Mouse (Mus musculus) E14TG2a.4 (cell line): ENCODE data around the gene Jun.

Source experiments
- H3K27me3 ChIP-seq: 2 replicates; pipeline ENCODE4 v1.6.1; 2014; ENCODE audit warnings: low read length, control low read depth; ENCODE audit not compliant: insufficient read depth
- H3K36me3 ChIP-seq: 2 replicates; pipeline ENCODE4 v1.6.1; 2014; ENCODE audit warnings: low read length, control low read depth; ENCODE audit not compliant: insufficient read depth
- H3K4me1 ChIP-seq: replicated peaks from 2 replicates; pipeline ENCODE4 v1.6.1; 2014; ENCODE audit warnings: low read depth, low read length, control low read depth
- H3K4me3 ChIP-seq: replicated peaks from 2 replicates; pipeline ENCODE4 v1.5.1; 2014; ENCODE audit warnings: mild to moderate bottlenecking, low read length
- H3K9me3 ChIP-seq: 2 replicates; pipeline ENCODE4 v1.6.1; 2014; ENCODE audit warnings: low read length, control low read depth
- CTCF ChIP-seq: conservative IDR thresholded peaks from 2 replicates; pipeline ENCODE4 v1.5.1; 2014; ENCODE audit warnings: low read length
- NANOG ChIP-seq: IDR thresholded peaks from 2 replicates; pipeline ENCODE4 v1.6.1; 2014; ENCODE audit warnings: borderline replicate concordance, low read length, mixed read lengths
- POU5F1 ChIP-seq: IDR thresholded peaks from 2 replicates; pipeline ENCODE4 v1.6.1; 2014; ENCODE audit warnings: low read length, borderline replicate concordance

The Jun gene

GRCm38 (mm10) chr4:95052025-95052899 lies at the start of gene Jun:
Jun (minus strand) TSS chr4:95052222.
- TF ChIP-seq CTCF = no peak
- TF ChIP-seq NANOG = no peak
- no peak for TF ChIP-seq POU5F1
- no peaks in the 10 kb centered on the region for H3K9me3 ChIP-seq

DNA sequence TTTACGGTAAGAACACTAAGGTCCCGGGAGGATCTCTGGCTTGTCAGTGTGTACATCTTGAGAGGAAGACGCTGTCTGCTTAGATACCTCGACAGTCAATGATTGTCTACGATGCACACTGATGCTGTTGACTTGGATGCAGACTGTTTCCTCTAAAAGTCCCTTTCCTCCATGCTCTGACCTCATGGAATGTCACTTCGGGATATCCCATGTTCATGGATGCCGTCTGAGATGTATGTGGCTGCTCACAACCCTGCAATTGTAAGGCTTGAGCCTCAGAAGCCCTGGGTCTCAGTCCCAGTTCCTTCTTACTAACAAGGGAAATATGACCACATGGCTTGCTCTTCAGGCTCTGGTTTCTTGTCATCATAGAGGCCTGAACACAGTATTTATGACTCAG lies 49.7 kb upstream of the Jun start:
- peaks cover 3% of the 10 kb centered on the region; the same call in 1 of the 2 replicates for H3K27me3 ChIP-seq
- no peak overlapping the region for H3K4me3 ChIP-seq
- peaks cover 17% of the 10 kb centered on the region for H3K4me1 ChIP-seq
- no peaks in the 10 kb centered on the region for H3K36me3 ChIP-seq
- peaks cover 7% of the 10 kb centered on the region for H3K9me3 ChIP-seq
- no peak for TF ChIP-seq NANOG
- TF ChIP-seq CTCF = no peak
- TF ChIP-seq POU5F1 = no peak

More at GRCm38 (mm10) chr4:95052025-95052899, at the start of gene Jun:
- H3K36me3 ChIP-seq = no peaks in the 10 kb centered on the region
- H3K27me3 ChIP-seq = peaks cover 51% of the 10 kb centered on the region
- H3K4me3 ChIP-seq = peak within 1 kb of the TSS; percentile 90
- peaks cover 28% of the 10 kb centered on the region for H3K4me1 ChIP-seq

GRCm38 (mm10) chr4:95100694-95101093 lies 48.7 kb upstream of the Jun start:
- Histone ChIP-seq H3K4me1 (peaks cover 7% of the 10 kb centered on the region), H3K4me3 (no peak overlapping the region), H3K27me3 (peaks cover 3% of the 10 kb centered on the region; the same call in 1 of the 2 replicates), H3K9me3 (peaks cover 7% of the 10 kb centered on the region), H3K36me3 (no peaks in the 10 kb centered on the region)
- no peak for TF ChIP-seq NANOG
- no peak for TF ChIP-seq POU5F1
- no peak for TF ChIP-seq CTCF

DNA sequence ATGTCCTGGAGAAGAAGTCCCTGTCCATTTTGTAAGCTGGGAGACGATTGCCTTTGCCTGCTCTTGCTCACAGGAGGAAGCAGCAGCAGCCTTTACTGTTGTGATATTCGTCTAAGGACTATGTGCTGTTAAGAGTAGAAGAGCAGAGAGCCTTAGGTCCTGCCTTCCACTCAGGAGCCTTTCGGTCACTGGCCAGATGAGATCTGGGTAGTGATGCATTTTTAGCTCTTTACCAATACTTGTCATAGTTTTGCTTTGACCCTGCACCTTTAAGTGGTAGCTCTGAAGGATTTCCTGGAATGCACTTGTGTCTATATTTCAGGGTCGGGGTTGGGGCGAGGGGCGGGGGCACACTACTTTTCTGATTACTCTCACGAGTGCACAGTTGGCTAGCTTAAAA lies 47.4 kb upstream of the Jun start:
- Histone ChIP-seq H3K4me3 (no peak overlapping the region), H3K4me1 (peaks cover 2% of the 10 kb centered on the region), H3K27me3 (0 out of 2 replicates have a peak, but pooled peaks cover 3% of the 10 kb centered on the region), H3K9me3 (peaks cover 7% of the 10 kb centered on the region), H3K36me3 (no peaks in the 10 kb centered on the region)
- TF ChIP-seq CTCF (no peak), POU5F1 (no peak), NANOG (no peak)

GRCm38 (mm10) chr4:95098722-95099097 lies 46.7 kb upstream of the Jun start:
- Histone ChIP-seq H3K9me3 (peaks cover 7% of the 10 kb centered on the region), H3K4me3 (no peak overlapping the region), H3K4me1 (peaks cover 3% of the 10 kb centered on the region), H3K27me3 (0 out of 2 replicates have a peak, but pooled peaks cover 2% of the 10 kb centered on the region), H3K36me3 (no peaks in the 10 kb centered on the region)
- TF ChIP-seq POU5F1 (no peak), CTCF (no peak), NANOG (no peak)

GRCm38 (mm10) chr4:95097942-95098721 lies 46.1 kb upstream of the Jun start:
- peaks cover 3% of the 10 kb centered on the region for H3K4me1 ChIP-seq
- TF ChIP-seq NANOG (no peak), POU5F1 (no peak), CTCF (no peak)
- H3K9me3 ChIP-seq = peaks cover 7% of the 10 kb centered on the region
- H3K4me3 ChIP-seq = no peak overlapping the region
- no peaks in the 10 kb centered on the region for H3K36me3 ChIP-seq
- H3K27me3 ChIP-seq = no peaks in the 10 kb centered on the region

GRCm38 (mm10) chr4:95096731-95097130 lies 44.7 kb upstream of the Jun start:
- no peaks in the 10 kb centered on the region for H3K27me3 ChIP-seq
- TF ChIP-seq CTCF (no peak), NANOG (no peak), POU5F1 (no peak)
- peaks cover 3% of the 10 kb centered on the region for H3K4me1 ChIP-seq
- H3K9me3 ChIP-seq = peaks cover 2% of the 10 kb centered on the region
- no peak overlapping the region for H3K4me3 ChIP-seq
- no peaks in the 10 kb centered on the region for H3K36me3 ChIP-seq

DNA sequence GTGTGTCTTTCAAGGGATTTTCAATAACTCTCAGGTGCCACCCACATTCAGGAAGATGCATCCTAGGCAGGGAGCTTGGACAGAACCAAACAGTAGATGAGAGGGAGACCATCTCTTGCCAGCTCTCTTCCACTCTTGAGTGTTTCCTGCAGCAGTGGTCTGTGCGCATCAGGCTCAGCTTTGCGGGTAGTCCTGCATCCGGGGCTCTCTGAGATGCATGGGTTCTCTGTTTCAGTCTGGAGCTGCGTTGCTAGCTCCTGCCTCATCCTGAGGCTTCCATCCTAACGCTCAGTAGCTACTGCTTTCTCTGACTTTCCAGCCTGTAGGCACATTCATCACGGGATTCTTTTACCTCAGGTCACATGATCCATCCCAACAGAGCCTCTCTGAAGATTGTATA lies 43.9 kb upstream of the Jun start:
- Histone ChIP-seq H3K9me3 (no peaks in the 10 kb centered on the region), H3K36me3 (no peaks in the 10 kb centered on the region), H3K4me3 (no peak overlapping the region), H3K4me1 (peaks cover 3% of the 10 kb centered on the region), H3K27me3 (no peaks in the 10 kb centered on the region)
- TF ChIP-seq CTCF = no peak
- no peak for TF ChIP-seq POU5F1
- TF ChIP-seq NANOG = no peak
